Mouse (Mus musculus) lung, adult 18-20 months (tissue): ENCODE measurements around the gene Ewsr1.
A peak's percentile ranks its signal among the peaks of the same experiment; 100 is the strongest.

ENCODE experiments used
- DNase-seq, 2 experiments: peaks; one replicate each; pipeline ENCODE4 v3.0.0; 2022; ENCODE audit warnings: mixed read lengths in 2 of 2

The Ewsr1 gene

GRCm38 (mm10) chr11:5057856-5058641, 41.0 kb downstream of the Ewsr1 start, which contains the start of gene Rasl10a:
Gene Rasl10a, plus strand, starts transcription at chr11:5058128.
- DNase-seq = peak; percentile 67 to 76

GRCm38 (mm10) chr11:5057541-5057855, 41.6 kb downstream of the Ewsr1 start:
- DNase-seq = no peak

GRCm38 (mm10) chr11:5057064-5057463, 42.0 kb downstream of the Ewsr1 start:
- DNase-seq = no peak

- no peak for DNase-seq
Measured at GRCm38 (mm10) chr11:5055945-5056938, 42.8 kb downstream of the Ewsr1 start.

GRCm38 (mm10) chr11:5054874-5055273, 44.2 kb downstream of the Ewsr1 start:
- DNase-seq = no peak

GRCm38 (mm10) chr11:5054151-5054550, 44.9 kb downstream of the Ewsr1 start:
- no peak for DNase-seq

GRCm38 (mm10) chr11:5052200-5052854, 46.7 kb downstream of the Ewsr1 start:
- no peak for DNase-seq

- DNase-seq = no peak
Measured at GRCm38 (mm10) chr11:5051629-5052028, 47.4 kb downstream of the Ewsr1 start.

GRCm38 (mm10) chr11:5046321-5046926, 52.6 kb downstream of the Ewsr1 start:
- DNase-seq = no peak

- DNase-seq = no peak
Measured at GRCm38 (mm10) chr11:5042645-5043381, 56.3 kb downstream of the Ewsr1 start.

- DNase-seq = no peak
Measured at GRCm38 (mm10) chr11:5041144-5041780, 57.8 kb downstream of the Ewsr1 start.

- DNase-seq = no peak
Measured at GRCm38 (mm10) chr11:5040585-5040984, 58.5 kb downstream of the Ewsr1 start.

GRCm38 (mm10) chr11:5037146-5037854, 61.8 kb downstream of the Ewsr1 start:
- no peak for DNase-seq

- DNase-seq = no peak
Measured at GRCm38 (mm10) chr11:5035421-5035820, 63.6 kb downstream of the Ewsr1 start.

GRCm38 (mm10) chr11:5033136-5033535, 65.9 kb downstream of the Ewsr1 start:
- DNase-seq = no peak

- no peak for DNase-seq
Measured at GRCm38 (mm10) chr11:5032706-5033105, 66.4 kb downstream of the Ewsr1 start.

GRCm38 (mm10) chr11:5028228-5028627, 70.8 kb downstream of the Ewsr1 start:
- DNase-seq = no peak

- no peak for DNase-seq
Measured at GRCm38 (mm10) chr11:5025108-5025507, 74.0 kb downstream of the Ewsr1 start.
